Mouse (Mus musculus): ENCODE measurements around the gene Trim72. TPM values are rescaled to one million over a fixed set of nuclear protein-coding genes. Genes with fewer than 3 reads are reported as not detected.

Trim72 gene
- not detected in 2 replicates for polyA plus RNA-seq (2015; fragmentation: Nextera tagmentation; extraction: Ambion mirVana)

DNA sequence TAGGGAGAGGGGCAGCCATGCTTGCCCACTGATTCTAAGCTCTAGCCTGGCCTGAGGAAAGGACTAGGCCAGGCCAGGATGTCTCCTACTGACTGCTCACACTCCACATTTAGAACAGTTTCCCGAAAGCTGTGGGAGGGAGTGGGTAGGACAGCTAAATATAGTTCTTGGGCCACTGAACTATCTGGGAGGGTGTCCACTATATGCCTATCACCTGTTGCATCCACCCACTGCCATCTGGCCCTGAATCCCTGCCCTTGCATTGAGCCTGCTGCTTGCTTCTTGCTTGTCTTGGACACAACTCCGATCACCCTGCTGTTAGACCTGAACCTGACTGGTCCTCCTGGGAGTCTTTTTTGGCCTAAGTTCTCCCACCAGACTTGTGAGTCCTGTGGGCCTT lies at the start of gene Trim72:
TSS of gene Trim72 (plus strand) at position 262 of the 400 bp plus-strand sequence.
- no peak for DNase-seq (ENCODE audit: low spot score)

DNA sequence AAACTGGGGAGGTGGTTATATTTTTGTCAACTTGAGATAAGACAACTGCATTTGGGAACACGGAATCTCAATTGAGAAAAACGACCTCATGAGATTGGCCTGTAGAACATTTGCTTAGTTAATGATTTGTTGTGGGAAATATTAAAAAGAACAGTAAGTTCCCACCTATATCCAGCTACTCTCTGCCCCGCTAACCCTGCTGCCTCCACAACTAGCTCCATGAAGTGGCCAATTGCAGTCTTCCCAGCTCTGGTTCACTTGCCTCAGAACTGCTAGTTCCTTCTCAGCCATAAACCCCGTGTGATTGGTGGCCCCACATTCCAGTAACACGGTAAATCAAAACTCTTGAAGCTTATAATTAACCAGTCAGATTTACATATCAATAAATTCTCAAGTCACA lies 44.4 kb upstream of the Trim72 start:
- no peak for DNase-seq (ENCODE audit: low spot score)

- peak; percentile 40 for DNase-seq (ENCODE audit: low spot score)
Measured at GRCm38 (mm10) chr7:127966371-127966918, 37.3 kb upstream of the Trim72 start.

- peak; percentile 94 for DNase-seq (ENCODE audit: low spot score)
Measured at GRCm38 (mm10) chr7:127967004-127967921, 36.5 kb upstream of the Trim72 start, which contains the start of gene Fus. Gene Fus (plus strand): TSS chr7:127967457.

- peak; percentile 63 for DNase-seq (ENCODE audit: low spot score)
Measured at GRCm38 (mm10) chr7:127967922-127968828, 35.6 kb upstream of the Trim72 start.

- no peak for DNase-seq (ENCODE audit: low spot score)
Measured at GRCm38 (mm10) chr7:127974413-127974930, 29.3 kb upstream of the Trim72 start.

GRCm38 (mm10) chr7:127978856-127979255 lies 24.9 kb upstream of the Trim72 start:
- no peak for DNase-seq (ENCODE audit: low spot score)

DNA sequence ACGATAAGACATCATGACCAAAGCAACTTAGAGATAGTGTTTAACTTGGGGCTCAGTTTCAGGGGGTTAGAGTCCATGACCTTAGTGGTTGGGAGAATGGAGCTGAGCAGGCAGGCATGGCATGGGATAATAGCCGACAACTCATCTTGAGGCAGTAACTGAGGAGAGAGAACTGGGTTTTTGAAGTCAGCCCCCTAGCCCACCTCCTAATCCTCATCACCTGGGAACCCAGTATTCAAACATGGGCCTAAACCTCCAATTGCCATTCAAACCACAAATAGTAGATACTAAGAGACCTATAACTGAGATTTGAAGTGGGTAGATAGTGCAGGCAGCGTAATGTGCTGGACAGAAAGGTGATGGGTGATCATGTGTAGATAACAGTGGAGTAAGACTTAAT lies 23.1 kb upstream of the Trim72 start:
- DNase-seq (ENCODE audit: low spot score) = no peak

GRCm38 (mm10) chr7:127988904-127989303 lies 14.8 kb upstream of the Trim72 start:
- no peak for DNase-seq (ENCODE audit: low spot score)

GRCm38 (mm10) chr7:127991643-127992487 lies 11.9 kb upstream of the Trim72 start:
- peak; percentile 80 for DNase-seq (ENCODE audit: low spot score)

GRCm38 (mm10) chr7:127992488-127993340 lies 11.0 kb upstream of the Trim72 start:
- DNase-seq (ENCODE audit: low spot score) = peak; percentile 69

- peak; percentile 93 for DNase-seq (ENCODE audit: low spot score)
Measured at GRCm38 (mm10) chr7:127993341-127993977, 10.3 kb upstream of the Trim72 start, which contains the start of gene Pycard. Gene Pycard (minus strand): TSS chr7:127993867.

DNA sequence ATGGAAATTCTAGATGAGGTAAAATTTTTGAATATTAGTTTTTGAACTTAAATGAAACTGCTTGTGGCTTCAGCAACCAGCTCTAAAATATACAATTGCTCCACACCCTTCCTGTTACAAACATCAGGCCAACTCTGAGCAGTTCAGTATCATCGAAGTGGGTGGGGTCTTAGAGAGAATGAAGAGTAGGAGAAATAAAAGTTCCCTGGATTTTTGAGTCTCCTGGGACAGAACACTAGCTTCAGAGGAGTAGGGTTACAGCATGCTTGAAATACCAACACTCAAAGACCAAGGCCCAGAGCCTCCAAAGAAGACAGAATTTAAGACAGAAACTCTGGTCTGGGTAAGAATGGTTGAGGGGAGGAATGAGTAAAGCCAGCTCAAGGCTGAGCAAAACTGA lies 4.3 kb upstream of the Trim72 start:
- DNase-seq (ENCODE audit: low spot score) = no peak

DNA sequence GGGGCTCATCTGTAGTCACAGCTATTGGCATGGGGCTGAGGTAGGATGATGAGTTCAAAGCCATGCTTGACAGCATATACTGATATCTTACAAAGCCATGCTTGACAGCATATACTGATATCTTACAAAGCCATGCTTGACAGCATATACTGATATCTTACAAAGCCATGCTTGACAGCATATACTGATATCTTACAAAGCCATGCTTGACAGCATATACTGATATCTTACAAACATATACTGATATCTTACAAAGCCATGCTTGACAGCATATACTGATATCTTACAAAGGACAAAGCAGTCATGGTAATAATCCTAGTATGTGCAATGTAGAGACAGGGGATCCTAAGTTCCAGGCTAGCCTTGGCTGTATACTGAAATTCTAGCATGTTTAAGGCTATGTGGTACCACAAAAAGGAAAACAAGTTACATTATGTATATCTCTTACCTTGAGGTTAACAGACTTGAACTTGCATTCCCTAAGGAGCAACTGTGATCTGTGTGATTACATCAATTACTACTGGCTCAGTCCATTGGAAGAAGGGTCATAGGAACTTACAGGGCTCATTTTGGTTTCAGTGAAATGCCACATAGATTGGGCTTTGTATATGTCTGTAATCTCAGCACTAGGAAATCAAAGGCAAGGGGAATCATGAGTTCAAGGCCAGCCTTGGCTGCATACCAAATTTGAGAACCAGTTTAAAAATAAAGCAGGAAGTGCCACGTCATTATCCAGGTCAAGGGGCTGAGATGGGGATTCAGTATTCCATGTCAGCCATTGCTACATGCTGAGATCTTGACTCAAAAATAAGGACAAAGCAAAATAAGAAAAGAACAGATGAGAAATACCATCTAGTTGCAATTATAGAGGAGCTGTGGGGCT lies 3.4 kb upstream of the Trim72 start:
- no peak for DNase-seq (ENCODE audit: low spot score)

- no peak for DNase-seq (ENCODE audit: low spot score)
Measured at GRCm38 (mm10) chr7:128003098-128003497, 651 bp upstream of the Trim72 start.

GRCm38 (mm10) chr7:128004150-128004486 lies 369 bp downstream of the Trim72 start:
- no peak for DNase-seq (ENCODE audit: low spot score)

DNA sequence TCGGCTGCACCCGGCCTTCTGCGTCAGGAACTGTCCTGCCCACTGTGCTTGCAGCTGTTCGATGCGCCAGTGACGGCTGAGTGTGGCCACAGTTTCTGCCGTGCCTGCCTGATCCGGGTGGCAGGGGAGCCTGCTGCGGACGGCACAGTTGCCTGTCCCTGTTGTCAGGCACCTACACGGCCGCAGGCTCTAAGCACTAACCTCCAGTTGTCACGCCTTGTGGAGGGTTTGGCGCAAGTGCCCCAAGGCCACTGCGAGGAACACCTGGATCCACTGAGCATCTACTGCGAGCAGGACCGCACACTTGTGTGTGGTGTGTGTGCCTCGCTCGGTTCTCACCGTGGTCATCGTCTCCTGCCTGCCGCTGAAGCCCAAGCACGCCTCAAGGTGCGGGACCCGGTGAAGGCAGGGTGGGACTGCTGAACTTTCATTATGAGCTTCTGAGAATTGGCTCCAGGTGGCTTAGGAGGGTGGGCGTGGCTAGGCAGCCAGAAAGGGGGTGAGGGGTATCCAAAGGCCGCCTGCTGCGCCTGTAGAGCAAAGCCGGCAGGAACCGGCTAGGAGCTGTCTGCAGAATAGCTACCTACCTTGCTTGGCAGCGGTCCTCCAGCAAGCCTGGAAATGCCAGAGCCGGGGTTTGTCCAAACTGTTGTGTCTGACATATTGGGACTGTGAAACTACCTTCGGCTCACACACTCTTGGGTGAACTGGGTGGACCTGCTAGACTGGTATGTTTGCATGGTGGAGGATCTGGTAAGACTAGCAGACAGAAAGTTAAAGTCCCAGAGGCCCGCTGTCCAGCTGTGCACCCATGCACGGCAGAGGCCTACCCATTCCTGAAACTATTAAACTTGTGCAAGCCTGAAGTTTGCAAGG lies 976 bp downstream of the Trim72 start:
- peak; percentile 70 for DNase-seq (ENCODE audit: low spot score)
